Mouse (Mus musculus): Measurements from ENCODE around the gene Mgst1.

Mgst1 gene

GRCm38 (mm10) chr6:138139930-138140329 is at the start of gene Mgst1:
Mgst1 (plus strand) TSS chr6:138140316.
- peak; percentile 71; the same call in 1 of the 2 replicates for TF ChIP-seq GATA4 (IDR thresholded peaks at IDR 0.05; ENCODE audit: insufficient replicate concordance, low read length)

GRCm38 (mm10) chr6:138092432-138092831 is 47.7 kb upstream of the Mgst1 start:
- no peak for TF ChIP-seq GATA4 (IDR thresholded peaks at IDR 0.05; ENCODE audit: insufficient replicate concordance, low read length)

GRCm38 (mm10) chr6:138095060-138095459 is 45.1 kb upstream of the Mgst1 start:
- TF ChIP-seq GATA4 (IDR thresholded peaks at IDR 0.05; ENCODE audit: insufficient replicate concordance, low read length): no peak

GRCm38 (mm10) chr6:138099646-138100045 is 40.5 kb upstream of the Mgst1 start:
- TF ChIP-seq GATA4 (IDR thresholded peaks at IDR 0.05; ENCODE audit: insufficient replicate concordance, low read length): peak; percentile 14; the same call in 1 of the 2 replicates

- no peak for TF ChIP-seq GATA4 (IDR thresholded peaks at IDR 0.05; ENCODE audit: insufficient replicate concordance, low read length)
Measured at GRCm38 (mm10) chr6:138101843-138102242, 38.3 kb upstream of the Mgst1 start.

GRCm38 (mm10) chr6:138102940-138103339 is 37.2 kb upstream of the Mgst1 start:
- no peak for TF ChIP-seq GATA4 (IDR thresholded peaks at IDR 0.05; ENCODE audit: insufficient replicate concordance, low read length)

GRCm38 (mm10) chr6:138104559-138104958 is 35.6 kb upstream of the Mgst1 start:
- TF ChIP-seq GATA4 (IDR thresholded peaks at IDR 0.05; ENCODE audit: insufficient replicate concordance, low read length): no peak

- TF ChIP-seq GATA4 (IDR thresholded peaks at IDR 0.05; ENCODE audit: insufficient replicate concordance, low read length): no peak
Measured at GRCm38 (mm10) chr6:138117496-138117895, 22.6 kb upstream of the Mgst1 start.

GRCm38 (mm10) chr6:138128392-138129335 is 11.5 kb upstream of the Mgst1 start:
- TF ChIP-seq GATA4 (IDR thresholded peaks at IDR 0.05; ENCODE audit: insufficient replicate concordance, low read length): no peak

- no peak for TF ChIP-seq GATA4 (IDR thresholded peaks at IDR 0.05; ENCODE audit: insufficient replicate concordance, low read length)
Measured at GRCm38 (mm10) chr6:138130541-138130940, 9.6 kb upstream of the Mgst1 start.

- TF ChIP-seq GATA4 (IDR thresholded peaks at IDR 0.05; ENCODE audit: insufficient replicate concordance, low read length): no peak
Measured at GRCm38 (mm10) chr6:138140336-138140735, 220 bp downstream of the Mgst1 start.

GRCm38 (mm10) chr6:138141111-138141592 is 1.0 kb downstream of the Mgst1 start:
- TF ChIP-seq GATA4 (IDR thresholded peaks at IDR 0.05; ENCODE audit: insufficient replicate concordance, low read length): peak; percentile 89

GRCm38 (mm10) chr6:138142604-138143003 is 2.5 kb downstream of the Mgst1 start:
- TF ChIP-seq GATA4 (IDR thresholded peaks at IDR 0.05; ENCODE audit: insufficient replicate concordance, low read length): no peak

GRCm38 (mm10) chr6:138143450-138143849 is 3.3 kb downstream of the Mgst1 start:
- peak; percentile 97 for TF ChIP-seq GATA4 (IDR thresholded peaks at IDR 0.05; ENCODE audit: insufficient replicate concordance, low read length)

- TF ChIP-seq GATA4 (IDR thresholded peaks at IDR 0.05; ENCODE audit: insufficient replicate concordance, low read length): no peak
Measured at GRCm38 (mm10) chr6:138153111-138153510, 13.0 kb downstream of the Mgst1 start.

- no peak for TF ChIP-seq GATA4 (IDR thresholded peaks at IDR 0.05; ENCODE audit: insufficient replicate concordance, low read length)
Measured at GRCm38 (mm10) chr6:138163920-138164319, 23.8 kb downstream of the Mgst1 start.
